Mouse (Mus musculus): Measurements from ENCODE around the gene Itga10.

DNA sequence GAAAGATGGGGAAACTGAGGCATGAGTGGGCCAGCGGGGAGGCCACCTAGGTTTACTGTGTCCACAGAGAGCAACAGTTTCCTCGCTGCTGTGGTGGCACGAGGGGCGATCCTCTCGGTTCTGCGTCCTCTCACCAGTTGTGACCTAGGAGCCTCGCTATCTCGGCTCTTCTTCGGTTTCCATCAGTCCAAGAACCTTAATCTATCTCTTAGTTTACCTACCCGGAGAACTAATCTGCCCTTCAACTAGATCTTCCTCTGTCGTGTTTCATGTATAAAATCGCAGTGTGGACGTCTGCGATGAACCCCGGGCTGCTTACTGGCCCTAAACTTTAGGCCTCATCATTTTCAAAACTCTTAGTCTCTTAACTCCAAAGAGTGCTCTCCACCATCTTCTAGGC, 9.5 kb upstream of the Itga10 start:
- no peak for TF ChIP-seq POLR2A (IDR thresholded peaks at IDR 0.05; ENCODE audit: insufficient read depth, low read depth, low read length)
- no peak for TF ChIP-seq CTCF (IDR thresholded peaks at IDR 0.05; ENCODE audit: insufficient read depth, low read depth, low read length)
